Mouse (Mus musculus) neural tube, embryonic 15.5 days (tissue): ENCODE data around the gene Brd1. TPM values are rescaled to one million over a fixed set of nuclear protein-coding genes. Genes with fewer than 3 reads are reported as not detected.
A peak's percentile ranks its signal among the peaks of the same experiment; 100 is the strongest.
"Not testable (repeated sequence)": the region's sequence is repeated elsewhere in the genome, so short reads cannot be mapped to it uniquely, and the experiment has no call there.

Experiments used
- ATAC-seq: fragments of 200-750 bp; cut with Nextera tagmentation; 2 replicates; pipeline ENCODE4 v1.8.0; 2017; ENCODE audit warnings: mild to moderate bottlenecking, moderate TSS enrichment, moderate library complexity; ENCODE audit not compliant: low FRiP score
- H3K27ac ChIP-seq: fragments of 300-500 bp; sonication (generic); replicated peaks from 2 replicates; pipeline ENCODE4 v1.5.1; 2015; ENCODE audit warnings: mild to moderate bottlenecking, inconsistent platforms
- H3K27me3 ChIP-seq: fragments of 300-500 bp; sonication (generic); replicated peaks from 2 replicates; pipeline ENCODE4 v1.6.1; 2015; ENCODE audit warnings: inconsistent platforms
- H3K36me3 ChIP-seq: fragments of 300-500 bp; sonication (generic); 2 replicates; pipeline ENCODE4 v1.6.1; 2015; ENCODE audit warnings: inconsistent platforms
- H3K4me1 ChIP-seq: fragments of 300-500 bp; sonication (generic); 2 replicates; pipeline ENCODE4 v1.6.1; 2015; ENCODE audit warnings: inconsistent platforms
- H3K4me2 ChIP-seq: fragments of 300-500 bp; sonication (generic); 2 replicates; pipeline ENCODE4 v1.6.1; 2015; ENCODE audit warnings: inconsistent platforms, mild to moderate bottlenecking, moderate library complexity
- H3K4me3 ChIP-seq: fragments of 300-500 bp; sonication (generic); replicated peaks from 2 replicates; pipeline ENCODE4 v1.5.1; 2015; ENCODE audit warnings: mild to moderate bottlenecking, inconsistent platforms
- H3K9ac ChIP-seq: fragments of 300-500 bp; sonication (generic); replicated peaks from 2 replicates; pipeline ENCODE4 v1.6.1; 2015; ENCODE audit warnings: mild to moderate bottlenecking, inconsistent platforms
- H3K9me3 ChIP-seq: fragments of 300-500 bp; sonication (generic); replicated peaks from 2 replicates; pipeline ENCODE4 v1.6.1; 2016; ENCODE audit warnings: inconsistent platforms
- WGBS: fragments of 180-500 bp; shearing (Covaris S2); methylation state at CpG from one replicate; pipeline ENCODE4 v1.1.7; 2015; ENCODE audit warnings: mixed read lengths; 5-methylcytosine and 5-hydroxymethylcytosine counted together
- polyA plus RNA-seq: library from polyadenylated mRNA; unstranded; fragments of >200 nt; fragmentation: Nextera tagmentation; extraction: Ambion mirVana; gene quantifications from 2 replicates; pipeline ENCODE4 v1.2.1, GENCODE M21; 2015

Gene Brd1
- polyA plus RNA-seq: 14.2 and 15.1 TPM in 2 replicates

DNA sequence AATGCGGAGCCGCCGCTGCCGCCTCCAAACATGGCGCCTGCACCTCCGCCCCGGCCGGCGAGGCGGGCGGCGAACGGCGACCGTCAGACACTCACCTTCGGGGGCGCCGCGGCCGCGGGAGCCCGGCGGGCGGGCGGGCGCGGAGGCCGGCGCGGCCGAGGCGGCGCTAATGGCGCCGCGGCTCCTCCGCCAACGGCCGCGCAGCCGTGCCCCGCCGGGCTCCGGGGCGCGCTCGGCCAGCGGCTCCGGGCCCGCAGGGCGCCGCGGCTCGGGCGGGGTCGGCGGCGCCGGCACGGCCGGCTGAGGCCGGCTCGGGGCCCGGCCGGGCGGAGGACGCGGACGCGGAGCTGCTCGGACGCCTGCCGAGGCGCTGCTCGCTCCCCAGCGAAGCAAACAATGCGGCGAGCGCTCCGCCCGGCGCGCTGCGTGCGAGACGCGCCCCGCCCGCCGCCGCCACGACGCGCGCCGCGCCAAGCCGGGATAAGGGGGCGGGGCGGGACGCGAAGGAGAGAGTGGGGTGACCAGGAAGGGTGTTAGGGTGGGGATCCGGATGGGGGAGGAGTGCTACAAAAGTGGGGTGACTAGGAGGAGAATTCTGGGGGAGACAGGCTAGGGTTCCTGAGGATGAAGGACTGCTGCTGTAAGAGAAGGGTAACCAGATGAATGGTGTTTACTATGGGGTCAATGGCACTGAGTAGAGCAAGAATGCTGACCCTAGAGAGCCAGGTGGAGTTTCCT is at the start of gene Brd1:
Brd1 (minus strand) TSS at position 400 of the 738 bp plus-strand sequence.
- Histone ChIP-seq H3K36me3 (peaks cover 14% of the 10 kb centered on the region), H3K4me3 (peak within 1 kb of the TSS; percentile 64), H3K27me3 (no peaks in the 10 kb centered on the region), H3K27ac (peak within 1 kb of the TSS; percentile 81), H3K4me1 (peaks cover 35% of the 10 kb centered on the region), H3K4me2 (peak within 1 kb of the TSS; percentile 78), H3K9me3 (no peaks in the 10 kb centered on the region), H3K9ac (peak within 1 kb of the TSS; percentile 68)
- under 1% methylated on average over 96 of the region's 103 CpGs for WGBS
- peak; percentile 86 for ATAC-seq

GRCm38 (mm10) chr15:88774630-88775029 is 40.6 kb upstream of the Brd1 start:
- H3K4me1 ChIP-seq, H3K27ac ChIP-seq, H3K4me2 ChIP-seq, H3K9ac ChIP-seq, H3K4me3 ChIP-seq, H3K9me3 ChIP-seq, ATAC-seq, H3K27me3 ChIP-seq: not testable (repeated sequence)
- H3K36me3 ChIP-seq: peaks cover 36% of the 10 kb centered on the region
- 96% methylated on average over 5 of the region's 5 CpGs for WGBS

GRCm38 (mm10) chr15:88768537-88768936 is 34.5 kb upstream of the Brd1 start:
- no peak overlapping the region for H3K4me3 ChIP-seq
- H3K27ac ChIP-seq: no peak overlapping the region
- no peaks in the 10 kb centered on the region for H3K27me3 ChIP-seq
- H3K4me2 ChIP-seq: no peak overlapping the region
- H3K9ac ChIP-seq: no peak overlapping the region
- ATAC-seq: no peak
- 87% methylated on average over 1 of the region's 1 CpGs for WGBS
- H3K9me3 ChIP-seq: no peaks in the 10 kb centered on the region
- H3K36me3 ChIP-seq: peaks cover 32% of the 10 kb centered on the region
- no peaks in the 10 kb centered on the region for H3K4me1 ChIP-seq

DNA sequence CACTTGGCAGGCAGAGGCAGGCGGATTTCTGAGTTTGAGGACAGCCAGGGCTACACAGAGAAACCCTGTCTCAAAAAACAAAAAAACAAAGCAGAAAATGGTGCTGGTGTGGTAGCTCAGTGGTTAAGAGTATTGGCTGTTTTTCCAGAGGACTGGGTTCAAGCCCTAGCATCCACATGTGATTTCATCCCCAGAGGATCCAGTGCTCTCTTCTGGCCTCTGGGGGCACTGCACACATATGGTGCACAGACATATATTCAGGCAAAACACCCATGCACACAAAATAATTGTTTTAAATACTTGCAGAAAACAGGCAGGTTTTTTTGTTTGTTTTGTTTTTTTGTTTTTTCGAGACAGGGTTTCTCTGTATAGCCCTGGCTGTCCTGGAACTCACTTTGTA is 32.1 kb upstream of the Brd1 start:
- not testable (repeated sequence) for H3K9ac ChIP-seq, H3K4me1 ChIP-seq, ATAC-seq, H3K27ac ChIP-seq, H3K9me3 ChIP-seq, H3K27me3 ChIP-seq, H3K4me2 ChIP-seq, H3K4me3 ChIP-seq
- 94% methylated on average over 2 of the region's 2 CpGs for WGBS
- peaks cover 31% of the 10 kb centered on the region for H3K36me3 ChIP-seq

DNA sequence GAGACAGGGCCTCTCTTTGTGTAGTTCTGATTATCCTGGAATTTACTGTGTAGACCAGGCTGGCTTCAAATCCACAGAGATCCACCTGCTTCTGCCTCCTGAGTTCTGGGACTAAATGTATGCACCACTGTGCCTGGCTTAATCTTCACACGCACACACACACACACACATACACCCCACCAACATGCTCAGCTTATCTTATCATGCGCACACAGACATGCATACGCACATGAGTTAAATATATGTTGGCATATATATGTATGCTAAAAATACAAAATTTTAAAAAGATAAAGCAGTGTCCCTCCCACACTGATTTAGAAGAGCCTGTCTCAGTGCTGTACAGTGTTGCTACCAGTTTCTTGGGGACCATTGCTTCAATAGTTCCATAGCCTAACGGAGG is 27.5 kb upstream of the Brd1 start:
- Histone ChIP-seq H3K4me1 (0 out of 2 replicates have a peak, but pooled peaks cover 2% of the 10 kb centered on the region), H3K36me3 (peaks cover 45% of the 10 kb centered on the region)
- ATAC-seq: no peak

GRCm38 (mm10) chr15:88758061-88758460 is 24.0 kb upstream of the Brd1 start:
- peaks cover 22% of the 10 kb centered on the region for H3K4me1 ChIP-seq
- no peak overlapping the region for H3K4me3 ChIP-seq
- H3K9ac ChIP-seq: no peak overlapping the region
- H3K27me3 ChIP-seq: no peaks in the 10 kb centered on the region
- no peaks in the 10 kb centered on the region for H3K9me3 ChIP-seq
- peaks cover 45% of the 10 kb centered on the region for H3K36me3 ChIP-seq
- H3K4me2 ChIP-seq: no peak overlapping the region
- H3K27ac ChIP-seq: no peak overlapping the region
- no peak for ATAC-seq
- WGBS: 96% methylated on average over 3 of the region's 3 CpGs

More for the DNA sequence above, 27.5 kb upstream of the Brd1 start:
- no peak overlapping the region for H3K27ac ChIP-seq
- H3K4me2 ChIP-seq: no peak overlapping the region
- H3K4me3 ChIP-seq: no peak overlapping the region
- no peaks in the 10 kb centered on the region for H3K9me3 ChIP-seq
- no peaks in the 10 kb centered on the region for H3K27me3 ChIP-seq
- 98% methylated on average over 4 of the region's 4 CpGs for WGBS
- no peak overlapping the region for H3K9ac ChIP-seq

GRCm38 (mm10) chr15:88755761-88756160 is 21.7 kb upstream of the Brd1 start:
- WGBS: 97% methylated on average over 18 of the region's 18 CpGs
- no peak overlapping the region for H3K4me2 ChIP-seq

DNA sequence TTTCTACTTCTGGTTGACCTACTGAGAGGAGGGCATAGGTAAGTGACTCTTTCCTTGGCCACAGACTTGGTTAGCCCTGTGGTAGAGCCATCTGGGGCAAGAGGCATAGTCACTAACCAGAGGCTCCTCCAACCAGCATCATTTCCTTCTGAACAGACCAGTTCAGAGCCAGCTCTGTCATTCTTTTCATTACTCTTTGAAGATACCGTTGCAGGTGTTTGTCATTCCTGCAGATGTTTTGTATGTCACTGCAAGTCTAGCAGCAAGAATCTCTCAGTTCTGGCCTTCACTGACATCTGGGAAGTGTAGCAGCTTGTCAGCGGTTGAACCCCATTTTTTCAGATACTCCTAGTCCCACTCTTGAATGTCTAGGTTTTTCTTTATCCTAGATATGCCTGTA is 20.9 kb upstream of the Brd1 start:
- Histone ChIP-seq H3K27ac (no peak overlapping the region), H3K9me3 (no peaks in the 10 kb centered on the region), H3K4me1 (peaks cover 31% of the 10 kb centered on the region), H3K36me3 (peaks cover 25% of the 10 kb centered on the region), H3K4me3 (no peak overlapping the region), H3K9ac (no peak overlapping the region; the same call in 1 of the 2 replicates), H3K27me3 (no peaks in the 10 kb centered on the region), H3K4me2 (no peak overlapping the region)
- 95% methylated on average over 2 of the region's 2 CpGs for WGBS
- ATAC-seq: no peak

More at GRCm38 (mm10) chr15:88755761-88756160, 21.7 kb upstream of the Brd1 start:
- no peak overlapping the region for H3K9ac ChIP-seq
- no peaks in the 10 kb centered on the region for H3K9me3 ChIP-seq
- peaks cover 27% of the 10 kb centered on the region for H3K4me1 ChIP-seq
- H3K27ac ChIP-seq: no peak overlapping the region
- peaks cover 25% of the 10 kb centered on the region for H3K36me3 ChIP-seq
- ATAC-seq: no peak
- H3K4me3 ChIP-seq: no peak overlapping the region
- no peaks in the 10 kb centered on the region for H3K27me3 ChIP-seq

- no peak for ATAC-seq
- WGBS: under 1% methylated on average over 8 of the region's 8 CpGs
- H3K4me3 ChIP-seq: peak overlapping the region; percentile 78
These were observed 18.3 kb upstream of the Brd1 start for GRCm38 (mm10) chr15:88752403-88752733.

DNA sequence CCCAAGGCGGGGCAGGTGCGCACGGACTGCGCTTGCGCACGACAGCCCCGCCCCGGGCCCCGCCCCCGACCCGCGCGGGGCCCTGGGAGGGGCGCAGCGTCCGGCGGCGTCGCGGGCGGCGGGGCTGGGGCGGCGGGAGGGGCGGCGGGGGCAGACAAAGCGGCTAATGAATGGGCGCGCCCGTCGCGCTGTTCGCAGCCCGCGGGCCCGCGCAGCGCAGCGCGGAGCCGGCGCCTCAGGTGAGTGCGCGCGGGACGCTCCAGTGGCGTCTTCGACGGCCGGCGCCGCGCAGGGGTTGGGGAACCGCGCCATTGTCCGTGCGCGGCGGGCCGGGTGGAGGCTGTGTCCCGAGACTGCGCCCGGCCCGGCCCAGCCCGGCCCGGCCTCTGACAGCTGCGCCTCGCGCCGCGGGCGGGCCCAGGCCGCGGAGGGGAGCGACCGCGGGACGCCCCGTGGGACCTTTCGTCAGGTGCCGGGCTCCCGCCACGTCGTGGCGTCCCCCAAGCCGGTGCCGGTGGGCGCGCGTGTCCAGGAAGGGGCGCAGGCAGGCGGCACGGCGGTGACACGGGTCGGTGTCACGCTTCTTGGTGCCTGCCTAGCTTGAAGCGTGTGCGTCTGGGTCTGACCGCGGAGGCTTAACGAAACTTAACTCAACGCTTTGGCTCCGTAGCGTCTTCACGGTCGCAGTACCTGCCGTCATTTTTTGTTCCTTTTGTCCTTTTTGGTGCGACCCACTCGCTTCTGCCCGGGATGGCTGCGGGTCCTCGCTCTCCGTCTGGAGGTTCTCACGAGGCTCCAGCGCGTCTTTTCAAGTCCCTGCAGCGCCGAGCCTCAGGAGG is 17.8 kb upstream of the Brd1 start, which contains the start of gene Zbed4:
Zbed4 (plus strand) TSS at position 97 of the 839 bp plus-strand sequence.
- Histone ChIP-seq H3K4me2 (peak within 1 kb of the TSS; percentile 97), H3K27ac (peak within 1 kb of the TSS; percentile 91), H3K4me1 (peaks cover 29% of the 10 kb centered on the region), H3K36me3 (peaks cover 5% of the 10 kb centered on the region; the same call in 1 of the 2 replicates), H3K9ac (peak within 1 kb of the TSS; percentile 76), H3K4me3 (peak within 1 kb of the TSS; percentile 78), H3K9me3 (no peaks in the 10 kb centered on the region), H3K27me3 (no peaks in the 10 kb centered on the region)
- whole genome bisulfite sequencing: under 1% methylated on average over 102 of the region's 119 CpGs
- ATAC-seq: peak; percentile 62

More at GRCm38 (mm10) chr15:88752403-88752733, 18.3 kb upstream of the Brd1 start:
- Histone ChIP-seq H3K4me2 (peak overlapping the region; percentile 97), H3K36me3 (peaks cover 11% of the 10 kb centered on the region), H3K27me3 (no peaks in the 10 kb centered on the region), H3K4me1 (peaks cover 31% of the 10 kb centered on the region), H3K9me3 (no peaks in the 10 kb centered on the region), H3K9ac (peak overlapping the region; percentile 68), H3K27ac (peak overlapping the region; percentile 91)

GRCm38 (mm10) chr15:88750677-88751563 is 16.9 kb upstream of the Brd1 start:
- Histone ChIP-seq H3K27ac (peak overlapping the region; percentile 91), H3K9ac (peak overlapping the region; percentile 76), H3K36me3 (0 out of 2 replicates have a peak, but pooled peaks cover 3% of the 10 kb centered on the region), H3K4me1 (peaks cover 29% of the 10 kb centered on the region), H3K9me3 (no peaks in the 10 kb centered on the region), H3K4me2 (peak overlapping the region; percentile 97), H3K27me3 (no peaks in the 10 kb centered on the region), H3K4me3 (peak overlapping the region; percentile 78)
- ATAC-seq: peak; percentile 97
- 7% methylated on average over 54 of the region's 54 CpGs for WGBS
